Mouse (Mus musculus) heart, postnatal 0 days (tissue): ENCODE measurements around the gene Actr2. TPM values are rescaled to one million over a fixed set of nuclear protein-coding genes. Genes with fewer than 3 reads are reported as not detected.

ENCODE experiments used
- ATAC-seq: fragments of 200-750 bp; cut with Nextera tagmentation; 2 replicates; pipeline ENCODE4 v1.8.0; 2017; ENCODE audit warnings: low read depth, moderate number of reproducible peaks, moderate library complexity; ENCODE audit not compliant: insufficient read depth
- DNase-seq: peaks from one replicate; pipeline ENCODE4 v3.0.0-alpha.2; 2016; ENCODE audit warnings: low spot score
- H3K27ac ChIP-seq: fragments of 300-500 bp; sonication (generic); 2 replicates; pipeline ENCODE4 v1.5.1; 2014; ENCODE audit warnings: low read depth, mild to moderate bottlenecking
- H3K27me3 ChIP-seq: fragments of 300-500 bp; sonication (generic); 2 replicates; pipeline ENCODE4 v1.6.1; 2014; ENCODE audit warnings: low read length, mixed read lengths; ENCODE audit not compliant: control insufficient read depth, insufficient read depth
- H3K36me3 ChIP-seq: fragments of 300-500 bp; sonication (generic); replicated peaks from 2 replicates; pipeline ENCODE4 v1.6.1; 2014; ENCODE audit warnings: low read length, mixed read lengths; ENCODE audit not compliant: control insufficient read depth, insufficient read depth
- H3K4me1 ChIP-seq: fragments of 300-500 bp; sonication (generic); 2 replicates; pipeline ENCODE4 v1.6.1; 2014; ENCODE audit warnings: antibody characterized with exemption; ENCODE audit not compliant: control insufficient read depth, insufficient read depth
- H3K4me2 ChIP-seq: fragments of 300-500 bp; sonication (generic); 2 replicates; pipeline ENCODE4 v1.6.1; 2014; ENCODE audit warnings: low read depth, mild to moderate bottlenecking, low read length, moderate library complexity
- H3K4me3 ChIP-seq: fragments of 300-500 bp; sonication (generic); 2 replicates; pipeline ENCODE4 v1.5.1; 2014; ENCODE audit warnings: low read depth, low read length
- H3K9ac ChIP-seq: fragments of 300-500 bp; sonication (generic); replicated peaks from 2 replicates; pipeline ENCODE4 v1.6.1; 2014; ENCODE audit warnings: low read depth, low read length, mixed read lengths
- H3K9me3 ChIP-seq: fragments of 300-500 bp; sonication (generic); replicated peaks from 2 replicates; pipeline ENCODE4 v1.6.1; 2016; ENCODE audit warnings: low read length; ENCODE audit not compliant: control insufficient read depth
- CTCF ChIP-seq: IDR thresholded peaks from 2 replicates; pipeline ENCODE4 v1.5.1; 2016; ENCODE audit warnings: antibody characterized with exemption, control low read depth, low read depth
- EP300 ChIP-seq: IDR thresholded peaks from 2 replicates; pipeline ENCODE4 v1.6.1; 2016; ENCODE audit warnings: antibody characterized with exemption, low read depth
- WGBS: fragments of 180-500 bp; shearing (Covaris S2); extraction: QIAGEN DNeasy Blood & Tissue Kit; methylation state at CpG from one replicate; pipeline ENCODE4 v1.1.7; 2014; 5-methylcytosine and 5-hydroxymethylcytosine counted together
- polyA plus RNA-seq: library from polyadenylated mRNA; unstranded; fragments of >200 nt; fragmentation: Nextera tagmentation; extraction: Ambion mirVana; gene quantifications from 2 replicates; pipeline ENCODE4 v1.2.1, GENCODE M21; 2015
- total RNA-seq: library from RNA; depleted of rRNA; stranded (reverse); fragments of >200 nt; gene quantifications from 2 replicates; pipeline ENCODE4 v1.2.3, GENCODE M21; 2014; ENCODE audit warnings: low replicate concordance

Gene Actr2
- total and polyA plus RNA-seq, 2 experiments from 2014 or later, result 25.2 to 59.7 TPM

- H3K4me3 ChIP-seq, result no peak overlapping the region
- H3K36me3 ChIP-seq, result peaks cover 60% of the 10 kb centered on the region
- H3K9me3 ChIP-seq, result no peaks in the 10 kb centered on the region
- no peak for TF ChIP-seq CTCF
- no peak for TF ChIP-seq EP300
- no peak overlapping the region for H3K4me2 ChIP-seq
- no peaks in the 10 kb centered on the region for H3K27me3 ChIP-seq
- no peaks in the 10 kb centered on the region for H3K4me1 ChIP-seq
- DNase-seq (no peak), ATAC-seq (no peak)
- no peak overlapping the region for H3K27ac ChIP-seq
- no peak overlapping the region for H3K9ac ChIP-seq
These were observed 26.4 kb downstream of the Actr2 start for GRCm38 (mm10) chr11:20086306-20086705.

- ATAC-seq (no peak), DNase-seq (no peak)
- Histone ChIP-seq H3K4me2 (no peak overlapping the region), H3K4me1 (no peaks in the 10 kb centered on the region), H3K4me3 (no peak overlapping the region), H3K9me3 (no peaks in the 10 kb centered on the region), H3K27me3 (no peaks in the 10 kb centered on the region), H3K36me3 (peaks cover 63% of the 10 kb centered on the region), H3K27ac (no peak overlapping the region), H3K9ac (no peak overlapping the region)
- TF ChIP-seq EP300, result no peak
- TF ChIP-seq CTCF, result no peak
- WGBS, result 94% methylated on average over 2 of the region's 2 CpGs
These were observed 27.1 kb downstream of the Actr2 start for GRCm38 (mm10) chr11:20085635-20086034.

- no peaks in the 10 kb centered on the region for H3K27me3 ChIP-seq
- no peak for DNase-seq
- H3K36me3 ChIP-seq, result peaks cover 80% of the 10 kb centered on the region
- no peaks in the 10 kb centered on the region for H3K4me1 ChIP-seq
- no peak overlapping the region for H3K4me2 ChIP-seq
- no peak for ATAC-seq
- no peaks in the 10 kb centered on the region for H3K9me3 ChIP-seq
- no peak overlapping the region for H3K4me3 ChIP-seq
- no peak overlapping the region for H3K9ac ChIP-seq
- TF ChIP-seq CTCF (no peak), EP300 (no peak)
- 65% methylated on average over 1 of the region's 1 CpGs for WGBS
- no peak overlapping the region for H3K27ac ChIP-seq
These were observed 37.3 kb downstream of the Actr2 start for GRCm38 (mm10) chr11:20075415-20075814.

GRCm38 (mm10) chr11:20072826-20073225 is 39.9 kb downstream of the Actr2 start:
- H3K9ac ChIP-seq, result no peak overlapping the region
- 93% methylated on average over 5 of the region's 5 CpGs for WGBS
- no peak for TF ChIP-seq CTCF
- TF ChIP-seq EP300, result no peak
- DNase-seq (no peak), ATAC-seq (no peak)
- H3K27ac ChIP-seq, result no peak overlapping the region
- H3K36me3 ChIP-seq, result peaks cover 74% of the 10 kb centered on the region
- no peaks in the 10 kb centered on the region for H3K27me3 ChIP-seq
- H3K4me3 ChIP-seq, result no peak overlapping the region
- no peaks in the 10 kb centered on the region for H3K9me3 ChIP-seq
- H3K4me2 ChIP-seq, result no peak overlapping the region
- no peaks in the 10 kb centered on the region for H3K4me1 ChIP-seq

- ATAC-seq (no peak), DNase-seq (peak; percentile 47)
- no peak overlapping the region for H3K27ac ChIP-seq
- no peak overlapping the region for H3K4me2 ChIP-seq
- H3K9ac ChIP-seq, result no peak overlapping the region
- no peak overlapping the region for H3K4me3 ChIP-seq
- H3K27me3 ChIP-seq, result no peaks in the 10 kb centered on the region
- no peaks in the 10 kb centered on the region for H3K9me3 ChIP-seq
- TF ChIP-seq CTCF (peak; percentile 74), EP300 (no peak)
- no peaks in the 10 kb centered on the region for H3K4me1 ChIP-seq
- 58% methylated on average over 3 of the region's 3 CpGs for WGBS
- peaks cover 70% of the 10 kb centered on the region for H3K36me3 ChIP-seq
These were observed 40.5 kb downstream of the Actr2 start for GRCm38 (mm10) chr11:20072174-20072573.

- no peaks in the 10 kb centered on the region for H3K27me3 ChIP-seq
- H3K4me2 ChIP-seq, result no peak overlapping the region
- DNase-seq (no peak), ATAC-seq (no peak)
- no peak overlapping the region for H3K27ac ChIP-seq
- H3K9ac ChIP-seq, result no peak overlapping the region
- H3K4me1 ChIP-seq, result no peaks in the 10 kb centered on the region
- 90% methylated on average over 6 of the region's 6 CpGs for WGBS
- TF ChIP-seq EP300 (no peak), CTCF (no peak)
- no peak overlapping the region for H3K4me3 ChIP-seq
- H3K36me3 ChIP-seq, result peaks cover 61% of the 10 kb centered on the region
- H3K9me3 ChIP-seq, result no peaks in the 10 kb centered on the region
These were observed 44.2 kb downstream of the Actr2 start for GRCm38 (mm10) chr11:20068346-20069004.
